Mouse (Mus musculus) limb, embryonic 12.5 days (tissue): ENCODE data around the gene Csrnp2. TPM values are rescaled to one million over a fixed set of nuclear protein-coding genes. Genes with fewer than 3 reads are reported as not detected.

ENCODE experiments used
- ATAC-seq: fragments of 200-750 bp; cut with Nextera tagmentation; 2 replicates; pipeline ENCODE4 v1.8.0; 2017; ENCODE audit warnings: low read depth, moderate TSS enrichment; ENCODE audit not compliant: insufficient number of reproducible peaks, insufficient read depth, low FRiP score, low TSS enrichment
- H3K27ac ChIP-seq: fragments of 300-500 bp; sonication (generic); 2 replicates; pipeline ENCODE4 v1.5.1; 2016; ENCODE audit warnings: mild to moderate bottlenecking, moderate library complexity
- H3K27me3 ChIP-seq: fragments of 300-500 bp; sonication (generic); 2 replicates; pipeline ENCODE4 v1.6.1; 2016; ENCODE audit warnings: mild to moderate bottlenecking, moderate library complexity
- H3K36me3 ChIP-seq: fragments of 300-500 bp; sonication (generic); 2 replicates; pipeline ENCODE4 v1.6.1; 2016; ENCODE audit warnings: mild to moderate bottlenecking, moderate library complexity
- H3K4me1 ChIP-seq: fragments of 300-500 bp; sonication (generic); replicated peaks from 2 replicates; pipeline ENCODE4 v1.6.1; 2016
- H3K4me2 ChIP-seq: fragments of 300-500 bp; sonication (generic); 2 replicates; pipeline ENCODE4 v1.6.1; 2016; ENCODE audit warnings: mild to moderate bottlenecking, moderate library complexity
- H3K4me3 ChIP-seq: fragments of 300-500 bp; sonication (generic); replicated peaks from 2 replicates; pipeline ENCODE4 v1.5.1; 2016; ENCODE audit warnings: mild to moderate bottlenecking
- H3K9ac ChIP-seq: fragments of 300-500 bp; sonication (generic); replicated peaks from 2 replicates; pipeline ENCODE4 v1.6.1; 2016; ENCODE audit warnings: mild to moderate bottlenecking, moderate library complexity
- H3K9me3 ChIP-seq: fragments of 300-500 bp; sonication (generic); 2 replicates; pipeline ENCODE4 v1.6.1; 2016; ENCODE audit warnings: mild to moderate bottlenecking, moderate library complexity
- WGBS: fragments of 180-500 bp; shearing (Covaris S2); methylation state at CpG from one replicate; pipeline ENCODE4 v1.1.7; 2016; 5-methylcytosine and 5-hydroxymethylcytosine counted together
- polyA plus RNA-seq: library from polyadenylated mRNA; unstranded; fragments of >200 nt; fragmentation: Nextera tagmentation; extraction: Ambion mirVana; gene quantifications from 2 replicates; pipeline ENCODE4 v1.2.1, GENCODE M21; 2016

Csrnp2 gene
- polyA plus RNA-seq, 1 experiment from 2014 or later = 34.1 TPM

GRCm38 (mm10) chr15:100458055-100458454 is 37.2 kb downstream of the Csrnp2 start:
- WGBS = 48% methylated on average over 10 of the region's 10 CpGs
- ATAC-seq = no peak
- H3K9me3 ChIP-seq = no peaks in the 10 kb centered on the region
- no peak overlapping the region for H3K4me3 ChIP-seq
- 0 out of 2 replicates have a peak, but pooled peaks cover 6% of the 10 kb centered on the region for H3K4me1 ChIP-seq
- H3K36me3 ChIP-seq = no peaks in the 10 kb centered on the region
- H3K27me3 ChIP-seq = peaks cover 11% of the 10 kb centered on the region; the same call in 1 of the 2 replicates
- no peak overlapping the region for H3K9ac ChIP-seq
- no peak overlapping the region for H3K27ac ChIP-seq
- no peak overlapping the region for H3K4me2 ChIP-seq

GRCm38 (mm10) chr15:100457340-100457739 is 37.9 kb downstream of the Csrnp2 start:
- no peaks in the 10 kb centered on the region for H3K9me3 ChIP-seq

GRCm38 (mm10) chr15:100456356-100456991 is 38.8 kb downstream of the Csrnp2 start:
- Histone ChIP-seq H3K4me3 (no peak overlapping the region), H3K9ac (no peak overlapping the region), H3K9me3 (no peaks in the 10 kb centered on the region), H3K27me3 (peaks cover 11% of the 10 kb centered on the region; the same call in 1 of the 2 replicates), H3K4me2 (no peak overlapping the region), H3K27ac (no peak overlapping the region), H3K4me1 (0 out of 2 replicates have a peak, but pooled peaks cover 6% of the 10 kb centered on the region), H3K36me3 (no peaks in the 10 kb centered on the region)
- no peak for ATAC-seq
- WGBS = 66% methylated on average over 7 of the region's 7 CpGs

More at GRCm38 (mm10) chr15:100457340-100457739, 37.9 kb downstream of the Csrnp2 start:
- peaks cover 11% of the 10 kb centered on the region; the same call in 1 of the 2 replicates for H3K27me3 ChIP-seq
- H3K4me1 ChIP-seq = 0 out of 2 replicates have a peak, but pooled peaks cover 6% of the 10 kb centered on the region
- H3K9ac ChIP-seq = no peak overlapping the region
- no peak overlapping the region for H3K4me3 ChIP-seq
- H3K4me2 ChIP-seq = no peak overlapping the region
- H3K27ac ChIP-seq = no peak overlapping the region
- H3K36me3 ChIP-seq = no peaks in the 10 kb centered on the region
- 7% methylated on average over 17 of the region's 17 CpGs for WGBS
- 0 out of 2 replicates have a peak, but pooled peaks have one; percentile 37 for ATAC-seq

GRCm38 (mm10) chr15:100452486-100452885 is 42.8 kb downstream of the Csrnp2 start:
- H3K27ac ChIP-seq = no peak overlapping the region
- H3K36me3 ChIP-seq = no peaks in the 10 kb centered on the region
- no peak overlapping the region for H3K9ac ChIP-seq
- 80% methylated on average over 11 of the region's 11 CpGs for WGBS
- 0 out of 2 replicates have a peak, but pooled peaks cover 4% of the 10 kb centered on the region for H3K27me3 ChIP-seq
- H3K4me3 ChIP-seq = no peak overlapping the region
- no peaks in the 10 kb centered on the region for H3K9me3 ChIP-seq
- H3K4me2 ChIP-seq = no peak overlapping the region
- H3K4me1 ChIP-seq = 0 out of 2 replicates have a peak, but pooled peaks cover 4% of the 10 kb centered on the region
- ATAC-seq = no peak

GRCm38 (mm10) chr15:100451245-100451644 is 44.0 kb downstream of the Csrnp2 start:
- no peak overlapping the region for H3K9ac ChIP-seq
- no peak overlapping the region for H3K4me2 ChIP-seq
- no peaks in the 10 kb centered on the region for H3K36me3 ChIP-seq
- H3K27ac ChIP-seq = no peak overlapping the region
- 0 out of 2 replicates have a peak, but pooled peaks cover 4% of the 10 kb centered on the region for H3K4me1 ChIP-seq
- H3K4me3 ChIP-seq = no peak overlapping the region
- no peaks in the 10 kb centered on the region for H3K9me3 ChIP-seq
- WGBS = 64% methylated on average over 16 of the region's 16 CpGs
- ATAC-seq = no peak
- 0 out of 2 replicates have a peak, but pooled peaks cover 4% of the 10 kb centered on the region for H3K27me3 ChIP-seq

- Histone ChIP-seq H3K27me3 (0 out of 2 replicates have a peak, but pooled peaks cover 4% of the 10 kb centered on the region), H3K4me2 (no peak overlapping the region), H3K27ac (no peak overlapping the region), H3K9me3 (no peaks in the 10 kb centered on the region), H3K4me3 (no peak overlapping the region), H3K4me1 (0 out of 2 replicates have a peak, but pooled peaks cover 4% of the 10 kb centered on the region), H3K36me3 (no peaks in the 10 kb centered on the region), H3K9ac (no peak overlapping the region)
- WGBS = 75% methylated on average over 3 of the region's 3 CpGs
- ATAC-seq = no peak
Measured at GRCm38 (mm10) chr15:100449495-100449894, 45.8 kb downstream of the Csrnp2 start.

- H3K4me3 ChIP-seq = no peak overlapping the region
- no peak overlapping the region for H3K27ac ChIP-seq
- WGBS = 77% methylated on average over 4 of the region's 4 CpGs
- H3K9me3 ChIP-seq = no peaks in the 10 kb centered on the region
- H3K4me1 ChIP-seq = peaks cover 13% of the 10 kb centered on the region; the same call in 1 of the 2 replicates
- H3K27me3 ChIP-seq = 0 out of 2 replicates have a peak, but pooled peaks cover 4% of the 10 kb centered on the region
- ATAC-seq = no peak
- H3K36me3 ChIP-seq = no peaks in the 10 kb centered on the region
- H3K4me2 ChIP-seq = no peak overlapping the region
- no peak overlapping the region for H3K9ac ChIP-seq
Measured at GRCm38 (mm10) chr15:100448572-100448971, 46.7 kb downstream of the Csrnp2 start.

GRCm38 (mm10) chr15:100446887-100447286 is 48.4 kb downstream of the Csrnp2 start:
- Histone ChIP-seq H3K27ac (no peak overlapping the region), H3K4me2 (no peak overlapping the region), H3K9me3 (no peaks in the 10 kb centered on the region), H3K27me3 (0 out of 2 replicates have a peak, but pooled peaks cover 4% of the 10 kb centered on the region), H3K4me1 (peaks cover 13% of the 10 kb centered on the region; the same call in 1 of the 2 replicates), H3K36me3 (no peaks in the 10 kb centered on the region), H3K9ac (no peak overlapping the region), H3K4me3 (no peak overlapping the region)
- WGBS = 79% methylated on average over 2 of the region's 2 CpGs
- ATAC-seq = no peak

- H3K36me3 ChIP-seq = no peaks in the 10 kb centered on the region
- H3K4me2 ChIP-seq = peak overlapping the region; percentile 66
- H3K27ac ChIP-seq = peak overlapping the region; percentile 85
- WGBS = 6% methylated on average over 20 of the region's 31 CpGs
- H3K9me3 ChIP-seq = no peaks in the 10 kb centered on the region
- H3K9ac ChIP-seq = peak overlapping the region; percentile 55
- peak; percentile 89 for ATAC-seq
- peaks cover 9% of the 10 kb centered on the region; the same call in 1 of the 2 replicates for H3K4me1 ChIP-seq
- peak overlapping the region; percentile 45 for H3K4me3 ChIP-seq
- H3K27me3 ChIP-seq = no peaks in the 10 kb centered on the region
Measured at GRCm38 (mm10) chr15:100443126-100443922, 52.0 kb downstream of the Csrnp2 start.

- Histone ChIP-seq H3K36me3 (no peaks in the 10 kb centered on the region), H3K9me3 (no peaks in the 10 kb centered on the region), H3K9ac (no peak overlapping the region), H3K4me3 (no peak overlapping the region), H3K27ac (no peak overlapping the region), H3K27me3 (no peaks in the 10 kb centered on the region), H3K4me2 (no peak overlapping the region), H3K4me1 (no peaks in the 10 kb centered on the region)
- no peak for ATAC-seq
- 75% methylated on average over 10 of the region's 10 CpGs for WGBS
Measured at GRCm38 (mm10) chr15:100436518-100436917, 58.8 kb downstream of the Csrnp2 start.

GRCm38 (mm10) chr15:100436112-100436511 is 59.2 kb downstream of the Csrnp2 start:
- Histone ChIP-seq H3K4me1 (no peaks in the 10 kb centered on the region), H3K9me3 (no peaks in the 10 kb centered on the region), H3K4me3 (no peak overlapping the region), H3K27me3 (no peaks in the 10 kb centered on the region), H3K27ac (no peak overlapping the region), H3K36me3 (no peaks in the 10 kb centered on the region), H3K9ac (no peak overlapping the region), H3K4me2 (no peak overlapping the region)
- WGBS = 92% methylated on average over 4 of the region's 4 CpGs
- ATAC-seq = no peak
